Mouse (Mus musculus) retina, postnatal 7 days (tissue): ENCODE results near the gene Gm49395.
A peak's percentile ranks its signal among the peaks of the same experiment; 100 is the strongest.

ENCODE experiments used
- DNase-seq: peaks from one replicate; pipeline ENCODE4 v3.0.0-alpha.2; 2012; ENCODE audit warnings: low read depth, low spot score

Gene Gm49395

DNA sequence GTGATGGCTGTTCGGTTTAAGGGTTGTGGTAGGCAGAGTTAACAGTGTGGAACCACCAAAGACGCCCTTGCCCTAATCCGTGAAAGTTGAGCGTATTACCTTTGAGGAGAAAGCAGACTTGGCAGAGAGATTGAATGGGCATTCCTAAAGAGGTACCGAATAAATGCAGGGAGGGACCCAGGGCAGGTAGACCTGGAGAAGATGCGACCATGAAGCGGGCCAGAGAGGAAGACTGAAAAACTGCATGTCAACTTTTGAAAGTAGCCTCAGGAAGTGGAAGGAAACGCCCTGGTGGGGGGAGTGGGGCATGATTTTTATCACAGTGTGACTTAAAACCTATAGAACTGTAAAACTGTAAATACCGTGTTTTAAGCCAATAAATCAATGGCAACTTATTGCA, 2.3 kb downstream of the Gm49395 start:
- DNase-seq = no peak

DNA sequence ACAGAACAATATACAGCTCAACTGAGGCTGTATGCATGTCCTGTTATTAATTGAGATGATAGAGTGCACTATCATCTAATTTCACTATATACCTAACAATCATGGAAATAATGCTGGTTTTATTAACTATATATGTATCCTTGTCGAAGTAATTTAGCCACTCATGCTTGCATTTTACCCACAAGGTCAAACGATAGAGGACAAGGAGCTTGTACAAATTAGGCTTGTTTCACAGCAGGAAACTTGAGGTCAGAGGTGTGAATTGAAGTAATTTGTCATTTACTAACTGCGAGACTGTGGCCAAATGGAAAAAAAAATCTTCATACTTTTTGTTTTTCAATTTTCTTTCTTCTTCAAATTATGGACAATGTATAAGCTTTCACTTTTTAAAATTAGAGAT, 3.5 kb downstream of the Gm49395 start:
- no peak for DNase-seq

DNA sequence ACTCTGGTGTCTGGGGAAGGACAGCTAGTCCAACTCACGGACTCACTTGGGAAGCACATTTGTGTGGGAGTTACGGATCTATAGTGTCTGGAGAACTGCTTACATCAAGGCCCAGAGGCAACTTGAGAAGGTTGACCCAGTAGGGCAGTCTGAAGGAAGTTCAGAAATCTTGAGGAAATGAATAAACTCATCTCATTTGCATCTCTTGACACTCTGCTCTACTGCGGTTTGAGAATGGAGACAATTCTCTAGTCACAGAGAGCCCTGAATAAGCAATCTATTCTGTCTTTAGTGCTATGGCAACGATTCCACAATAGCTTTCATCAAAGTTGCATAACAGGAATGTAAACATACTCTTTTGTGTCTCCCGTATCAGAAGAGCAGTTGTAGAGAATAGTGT, 4.8 kb downstream of the Gm49395 start:
- DNase-seq = no peak

DNA sequence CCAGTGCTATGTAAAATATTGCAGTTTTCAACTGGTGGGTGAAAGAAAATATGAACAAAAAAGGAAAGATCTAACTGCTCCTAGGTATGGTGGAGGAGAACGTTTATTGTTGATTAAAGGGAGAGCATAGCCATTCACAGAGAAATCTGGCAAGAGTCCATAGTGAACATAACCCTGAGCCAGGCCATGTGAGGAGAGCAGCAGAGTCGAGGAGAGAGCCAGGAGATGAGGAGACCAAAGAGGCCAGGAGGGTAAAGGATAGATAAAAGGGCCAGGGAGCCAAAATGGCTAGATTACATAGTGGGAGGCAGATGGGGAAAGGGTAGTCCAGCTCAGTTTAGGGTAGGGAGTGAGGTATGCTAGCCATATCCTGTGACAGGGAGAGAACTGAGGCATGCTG, 5.5 kb downstream of the Gm49395 start:
- no peak for DNase-seq

DNA sequence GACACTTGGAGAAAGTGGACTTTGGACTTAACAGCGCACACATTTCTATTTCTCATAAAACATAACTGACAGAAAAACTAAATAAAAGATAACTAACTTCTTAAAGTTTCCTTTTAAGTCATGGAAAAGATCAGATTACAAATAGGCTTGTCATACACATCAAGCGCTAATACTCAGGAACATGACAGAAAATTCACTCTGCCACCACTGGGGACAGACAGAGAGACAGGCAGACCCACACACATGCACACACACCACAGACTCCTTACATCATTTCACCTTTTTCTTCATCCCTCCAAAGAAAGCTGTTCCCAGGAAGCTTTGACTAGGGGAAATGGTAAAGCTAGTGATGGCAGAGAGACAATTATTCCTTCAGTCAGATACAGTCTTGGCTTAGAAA, 6.3 kb downstream of the Gm49395 start:
- DNase-seq = no peak

DNA sequence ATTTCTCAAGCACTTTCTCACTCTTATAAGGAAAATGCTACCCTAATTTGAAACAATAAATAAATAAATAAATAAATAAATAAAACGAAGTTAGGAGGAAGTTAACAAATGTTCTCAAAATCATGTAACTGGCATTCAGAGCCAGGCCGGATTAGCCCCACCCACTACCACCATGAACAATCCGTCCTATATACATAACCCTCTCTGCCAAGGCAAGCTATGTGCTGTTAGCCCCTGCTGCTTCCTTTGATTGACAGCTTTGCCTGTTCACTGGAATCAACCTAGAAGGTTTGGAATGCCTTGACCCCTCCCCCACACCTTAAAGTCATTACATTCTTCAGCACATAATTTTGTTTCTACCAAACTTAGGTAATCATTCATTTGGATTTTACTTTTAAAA, 10.2 kb downstream of the Gm49395 start:
- DNase-seq = no peak

DNA sequence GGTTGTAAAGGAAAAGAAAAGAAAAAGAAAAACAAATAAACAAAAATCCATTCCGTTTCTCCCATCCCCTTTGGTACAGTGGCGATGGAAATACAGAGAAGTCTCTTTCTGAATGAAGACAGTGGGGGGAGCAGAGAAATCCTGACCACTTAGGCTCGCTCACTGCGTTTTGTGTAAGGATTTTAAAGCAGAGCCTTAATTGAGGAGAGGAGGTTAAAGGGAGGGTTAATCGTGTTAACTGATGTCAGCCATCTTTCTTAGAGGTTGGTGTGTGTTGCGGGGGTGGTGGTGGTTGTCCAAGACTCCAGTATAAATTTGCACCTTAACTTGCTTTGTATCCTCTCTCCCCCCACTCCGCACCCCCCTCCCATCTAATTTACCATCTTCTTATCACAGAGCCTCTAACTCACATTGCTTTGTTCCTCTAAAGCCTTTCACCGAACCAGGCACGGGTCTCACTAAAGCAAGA, 10.7 kb downstream of the Gm49395 start:
- DNase-seq = no peak

DNA sequence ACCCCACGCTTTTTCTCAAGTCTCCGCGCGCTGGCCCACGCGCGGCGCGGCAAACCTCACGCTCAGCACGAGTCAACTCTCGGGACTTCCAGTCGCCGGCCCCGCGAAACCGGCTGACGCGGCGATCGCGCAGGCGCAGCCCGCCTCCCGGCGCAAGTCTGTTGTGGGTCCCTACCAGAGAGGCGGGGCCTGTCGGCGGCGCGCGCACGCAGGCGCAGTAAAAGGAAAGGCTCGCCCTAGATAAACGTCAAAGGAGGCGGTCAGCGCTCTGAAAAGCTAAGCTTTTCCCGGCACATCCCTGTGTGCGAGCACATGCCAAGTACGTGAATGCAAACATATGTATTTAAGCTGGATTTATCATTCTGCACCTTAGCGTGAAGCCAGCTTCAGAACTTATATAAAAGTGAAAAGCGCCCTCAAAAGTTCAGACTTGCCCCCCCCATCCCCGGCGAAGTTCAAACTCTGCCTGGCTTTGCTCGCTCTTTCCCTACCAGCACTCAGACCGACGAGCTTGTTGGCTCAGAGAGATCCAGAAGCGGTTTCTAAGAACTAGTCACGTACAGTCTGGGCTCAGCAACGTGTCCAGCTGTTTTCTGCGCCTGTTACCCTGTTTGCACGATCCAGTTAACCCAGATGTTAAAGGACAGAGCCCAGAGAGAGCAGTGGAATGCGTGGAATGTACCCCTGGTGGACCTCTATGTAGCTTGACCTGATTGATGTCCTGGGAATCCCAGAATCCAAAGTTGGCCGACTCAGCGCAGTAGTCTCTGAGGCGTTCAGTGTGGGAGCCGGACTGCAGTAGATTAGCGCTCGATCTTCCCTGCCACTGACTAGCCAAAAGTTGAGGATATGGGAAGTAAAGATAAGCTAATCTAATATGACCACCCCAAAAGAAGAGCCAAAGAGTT, 11.4 kb downstream of the Gm49395 start, which contains the start of gene Pelo:
Gene Pelo, minus strand, starts transcription at position 118 of the 908 bp plus-strand sequence.
- DNase-seq = peak; percentile 85

DNA sequence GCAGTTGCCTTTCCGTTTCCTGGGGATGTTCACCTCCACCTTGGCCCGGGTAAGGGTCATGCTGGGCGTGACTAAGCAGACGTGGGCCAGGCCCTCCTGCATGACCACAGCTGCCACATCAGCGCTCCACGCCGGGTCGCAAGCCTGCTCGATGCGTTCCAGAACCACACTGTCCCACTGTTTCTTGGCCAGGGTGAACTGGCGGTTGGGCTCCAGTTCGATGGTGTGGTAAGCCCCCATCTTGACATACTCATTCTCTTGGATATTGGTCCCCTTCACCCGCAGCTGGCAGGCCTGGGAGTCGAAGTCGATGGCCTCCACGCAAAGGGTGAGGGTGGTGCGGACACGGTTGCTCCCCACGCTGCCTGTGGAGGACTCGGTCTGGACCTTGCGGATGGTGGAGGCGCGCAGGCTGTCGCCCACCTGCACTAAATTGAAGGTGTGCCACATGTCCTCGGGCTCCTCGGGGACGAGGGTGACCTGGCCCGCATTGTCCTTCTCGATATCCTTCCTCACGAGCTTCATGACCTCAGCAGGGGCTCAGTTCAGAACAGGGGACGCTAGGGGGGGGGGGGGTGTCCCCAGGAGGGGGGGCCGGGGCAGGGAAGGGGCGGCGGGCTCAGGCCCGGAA, 12.2 kb downstream of the Gm49395 start:
- no peak for DNase-seq

DNA sequence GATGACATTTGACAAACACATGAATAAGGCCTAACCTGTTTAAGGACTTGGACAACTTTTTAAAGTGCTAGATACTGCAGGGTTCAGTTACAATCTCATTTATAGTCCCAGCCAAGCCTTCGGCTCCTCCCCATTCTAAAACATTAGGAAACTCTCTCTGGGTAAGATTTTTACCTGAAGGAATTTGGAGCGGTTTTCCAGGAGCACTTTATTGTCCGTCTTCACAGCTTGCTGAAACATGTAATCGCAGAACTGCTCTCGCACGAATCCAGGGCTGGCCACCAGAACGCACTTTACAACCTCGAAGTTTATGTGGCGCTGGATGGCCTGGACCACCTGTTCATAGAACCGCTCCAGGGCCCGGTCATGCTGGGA, 12.7 kb downstream of the Gm49395 start:
- no peak for DNase-seq

DNA sequence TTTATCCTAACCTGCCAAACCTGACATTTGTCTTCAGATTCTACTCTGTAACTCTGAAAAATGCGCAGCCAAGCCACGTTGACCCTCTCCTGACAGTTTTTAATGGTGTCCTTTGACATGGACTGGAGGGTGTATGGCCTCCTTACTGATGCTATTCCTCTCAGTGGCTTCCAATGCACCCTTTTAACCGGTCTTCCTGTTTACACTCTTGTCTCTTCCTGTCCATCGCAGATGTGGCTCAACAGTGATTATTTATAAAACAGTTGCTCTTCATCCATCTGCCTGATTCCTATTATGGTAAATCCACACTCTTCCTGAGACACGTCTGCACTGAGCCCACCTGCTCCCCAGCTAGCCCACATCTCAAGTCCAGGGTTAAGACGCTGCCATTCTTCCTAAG, 15.7 kb downstream of the Gm49395 start:
- no peak for DNase-seq

DNA sequence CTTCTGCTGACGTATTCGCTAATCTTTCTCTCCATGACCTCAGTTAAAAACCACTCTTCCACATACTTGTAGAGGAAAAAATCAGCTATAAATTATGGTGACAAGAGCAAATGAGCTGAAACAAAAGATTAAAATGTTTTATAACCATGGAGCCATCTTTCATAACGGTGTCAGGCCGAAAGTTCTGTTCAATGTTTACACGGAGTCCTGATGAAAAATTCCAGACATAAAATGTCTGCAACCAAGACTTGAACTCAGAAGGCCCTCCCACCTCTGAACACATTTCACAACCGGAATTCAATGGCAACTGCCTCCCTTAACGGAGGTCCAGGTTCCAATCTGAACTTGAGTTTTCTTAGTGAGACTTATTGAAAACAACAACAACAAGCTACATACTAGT, 19.4 kb downstream of the Gm49395 start:
- DNase-seq = no peak

DNA sequence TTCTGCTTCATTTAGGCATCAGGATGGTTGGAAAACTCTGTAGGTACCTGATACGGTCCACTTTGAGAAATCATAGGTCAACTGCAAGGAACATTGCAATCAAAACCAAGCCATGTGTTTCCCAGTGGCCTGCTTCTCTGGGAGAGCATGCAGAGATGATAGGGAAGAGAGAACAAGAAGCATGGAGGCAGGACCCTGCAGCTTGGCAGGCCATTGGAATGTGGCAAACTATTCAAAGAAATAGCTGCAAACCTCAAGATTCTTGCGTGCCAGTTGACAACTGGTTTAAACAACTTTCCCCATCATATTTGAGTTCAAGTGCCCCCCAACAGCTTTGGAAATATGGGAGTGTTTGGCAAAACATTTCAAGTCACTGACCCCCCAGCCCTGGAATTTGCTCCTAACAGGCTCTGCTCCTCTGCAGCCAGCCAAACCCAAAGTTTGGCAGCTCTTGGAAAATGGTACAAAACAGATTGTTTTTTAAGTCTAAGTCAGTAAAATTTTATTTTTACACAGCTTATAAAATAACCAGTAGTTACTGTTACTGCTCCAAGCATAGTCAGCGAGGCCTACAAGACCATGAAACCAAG, 21.6 kb downstream of the Gm49395 start:
- no peak for DNase-seq

DNA sequence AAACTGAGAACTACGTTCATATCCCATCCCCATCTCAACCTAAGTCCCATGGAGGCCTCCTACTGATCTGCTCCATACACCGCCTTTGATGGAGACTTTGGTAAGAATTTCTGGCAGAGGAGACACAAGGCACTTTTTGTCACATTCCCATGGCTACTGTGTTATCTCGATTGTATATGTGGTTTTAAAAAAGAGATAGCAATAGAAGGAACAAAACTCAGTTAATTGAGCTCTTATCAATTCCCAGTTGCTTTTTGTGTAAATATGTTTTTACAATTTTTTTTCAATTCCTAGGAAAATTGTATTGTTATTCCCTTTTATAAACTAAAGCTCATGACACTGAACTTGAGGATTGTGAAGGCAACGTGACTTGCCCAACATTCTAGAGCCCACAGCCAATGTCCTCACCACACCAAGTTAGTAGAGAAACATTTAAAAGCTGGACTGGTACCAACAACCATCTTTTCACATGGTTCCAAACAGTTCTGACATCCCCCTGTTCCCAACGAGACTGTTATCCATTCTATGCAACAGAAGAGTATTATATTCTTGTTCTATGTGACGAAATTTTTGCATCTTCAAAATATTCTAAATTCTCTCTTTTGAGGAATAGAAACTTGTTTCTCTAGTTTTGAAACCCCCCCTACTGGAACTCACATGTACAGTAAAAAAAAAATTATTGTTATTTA, 22.6 kb downstream of the Gm49395 start:
- DNase-seq = no peak

DNA sequence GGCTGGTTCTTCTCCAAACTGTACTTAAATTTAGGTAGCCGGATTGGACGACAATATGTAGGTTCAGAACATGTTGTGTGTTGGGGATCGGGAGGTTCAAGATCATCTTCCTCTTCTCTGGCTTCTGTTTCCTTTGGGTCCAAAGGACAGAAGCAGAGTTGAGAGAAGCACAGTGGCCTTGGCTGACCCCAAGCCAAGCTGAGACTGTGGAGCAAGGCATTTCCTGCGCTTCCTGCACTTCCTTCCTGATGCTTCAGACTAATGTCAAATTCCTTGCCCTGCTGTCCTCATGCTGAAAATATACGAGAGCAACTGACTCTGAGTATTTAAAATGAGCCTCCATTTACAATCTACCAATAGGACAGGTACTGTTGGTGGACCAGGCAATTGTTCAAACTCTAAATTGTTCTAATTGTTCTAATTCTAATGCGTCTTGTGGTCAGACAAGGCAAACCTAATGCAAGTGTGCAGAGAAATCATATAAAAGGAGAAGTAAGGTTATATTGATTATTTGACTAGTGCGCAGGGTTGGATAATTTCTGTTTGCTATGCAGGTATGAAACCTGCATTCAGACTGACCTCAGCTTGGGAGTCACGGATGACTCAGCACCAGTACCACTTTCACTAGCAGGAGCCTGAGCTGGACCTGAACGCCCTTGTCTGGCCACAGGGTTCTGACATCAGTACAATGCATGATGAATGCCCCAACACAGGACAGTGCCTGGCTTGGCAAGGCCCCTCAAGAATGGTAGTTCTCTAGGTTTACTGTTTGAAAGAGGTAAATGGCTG, 24.2 kb downstream of the Gm49395 start:
- DNase-seq = no peak

DNA sequence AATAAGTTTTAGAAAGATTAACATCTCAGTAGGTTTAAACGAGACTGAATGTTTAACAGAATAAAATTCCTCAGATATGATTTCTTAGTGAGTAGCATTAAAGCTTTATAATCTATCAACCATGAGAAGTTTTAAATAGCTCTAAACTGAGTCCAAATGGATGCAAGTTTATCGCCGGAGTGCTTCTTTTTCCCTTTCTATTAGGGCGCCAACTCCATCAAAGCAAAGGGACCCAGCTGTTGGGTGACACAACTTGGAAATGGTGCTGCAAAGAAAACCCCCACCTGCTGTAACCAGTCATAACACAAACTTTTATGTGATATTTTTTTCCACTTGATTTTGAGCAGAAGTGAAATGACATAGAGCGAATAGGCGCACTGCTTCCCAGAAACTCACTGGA, 29.3 kb downstream of the Gm49395 start:
- no peak for DNase-seq

DNA sequence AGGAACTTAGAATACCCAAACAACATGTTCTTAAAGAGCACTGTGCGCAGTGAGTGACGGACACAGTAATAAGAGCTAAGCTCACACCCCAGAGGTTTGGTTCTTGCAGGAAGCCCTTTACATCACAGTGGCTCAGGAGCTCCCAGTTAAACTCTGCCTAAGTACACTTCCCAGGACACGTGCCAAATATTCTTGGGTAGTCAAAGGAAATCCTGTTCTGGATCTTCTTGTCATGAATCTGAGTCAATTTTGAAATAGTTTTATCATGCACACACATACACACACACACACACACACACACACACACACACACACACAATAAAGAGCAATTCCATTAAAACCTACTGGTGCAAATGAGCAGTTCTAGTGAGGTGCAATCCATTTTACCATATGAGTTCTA, 30.3 kb downstream of the Gm49395 start:
- no peak for DNase-seq

DNA sequence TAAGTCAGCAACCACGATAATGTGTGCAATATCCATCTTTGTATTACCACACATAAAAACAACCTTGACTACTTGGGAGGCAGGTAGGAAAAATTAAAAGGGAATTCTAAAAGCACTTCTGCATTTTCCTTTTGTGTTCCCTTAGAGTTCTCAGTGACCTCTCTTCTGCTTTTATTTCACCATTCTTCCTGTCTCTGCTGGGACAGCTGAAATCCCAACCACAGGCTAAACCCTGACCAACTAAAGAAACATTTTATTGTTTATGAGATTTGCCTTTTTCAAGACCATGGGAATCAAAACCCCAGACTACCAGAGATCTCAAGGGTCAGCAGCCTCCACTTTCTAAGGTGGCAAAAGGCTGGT, 33.8 kb downstream of the Gm49395 start:
- DNase-seq = no peak

DNA sequence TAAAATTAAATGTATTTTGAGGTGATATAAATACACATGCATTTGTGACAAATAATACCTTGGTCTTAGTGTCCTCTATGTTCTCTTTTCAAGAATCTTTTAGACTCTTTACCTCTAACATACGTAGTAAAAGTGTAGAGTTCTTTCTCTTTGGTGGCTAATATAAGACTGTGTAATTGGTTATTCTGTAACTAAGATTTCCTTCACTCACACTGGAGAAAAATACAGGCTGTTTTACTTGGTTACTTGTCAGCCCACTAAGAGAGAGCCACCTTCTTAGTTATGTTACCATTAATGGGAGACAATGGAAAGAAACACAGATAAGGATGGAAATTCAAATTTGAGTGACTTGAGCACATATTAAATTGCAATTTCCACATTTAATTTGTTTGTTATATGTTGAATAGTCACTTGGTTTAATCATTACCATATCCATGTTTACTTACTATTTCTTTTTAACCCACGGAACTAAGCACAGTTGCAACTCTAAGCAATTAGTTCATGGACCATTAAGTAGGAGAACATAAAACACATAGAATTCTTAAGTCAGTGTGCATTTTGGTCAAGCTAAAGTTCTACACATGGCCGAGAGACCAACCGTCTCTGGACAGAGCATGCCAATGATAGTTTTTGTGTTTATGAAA, 34.3 kb downstream of the Gm49395 start:
- DNase-seq = no peak

DNA sequence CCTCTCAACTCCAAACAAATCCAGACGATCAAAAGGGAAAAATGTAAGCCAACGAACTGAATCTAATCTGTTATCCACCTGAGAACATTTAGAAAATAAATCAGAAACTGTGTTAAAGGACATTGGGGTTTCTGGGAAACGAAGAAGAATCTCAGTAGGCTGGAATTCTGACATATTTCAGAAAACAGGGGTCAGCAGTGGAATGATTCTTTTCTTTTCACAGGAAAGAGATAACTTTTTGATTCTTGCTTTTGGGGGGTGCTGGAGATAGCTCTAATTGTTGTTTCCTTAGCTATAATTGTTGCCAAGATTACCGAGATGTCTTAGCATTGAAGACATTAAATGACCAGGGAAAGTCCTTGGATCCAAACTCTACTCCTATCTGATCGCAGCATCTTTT, 44.2 kb downstream of the Gm49395 start:
- DNase-seq = no peak

DNA sequence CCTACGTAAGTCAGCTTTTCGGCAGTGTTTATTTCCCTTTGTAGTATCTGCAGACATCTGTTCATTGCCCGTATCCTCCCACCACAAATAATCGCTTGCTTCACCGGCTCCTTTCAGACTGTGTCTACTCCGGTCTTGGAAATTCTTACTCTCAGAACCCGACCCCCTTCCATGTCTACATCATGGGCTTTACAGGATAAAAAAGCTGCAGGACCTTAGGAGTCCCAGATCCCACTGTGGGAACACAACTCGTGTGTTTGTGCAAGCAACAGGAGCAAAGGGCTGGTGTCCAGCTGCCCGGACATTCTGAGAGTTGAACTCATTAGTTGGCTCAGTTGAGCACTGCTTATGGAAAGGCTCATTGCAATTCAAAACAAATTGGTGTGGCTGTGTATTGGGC, 46.9 kb downstream of the Gm49395 start:
- no peak for DNase-seq
